Mouse (Mus musculus) cerebellum, adult (tissue): Measurements from ENCODE around the gene Ccdc12.

Source experiments
- ATAC-seq: cut with Nextera tagmentation; 2 replicates; pipeline ENCODE4 v1.9.2; 2017; ENCODE audit warnings: mild to moderate bottlenecking, moderate library complexity, mixed read lengths; ENCODE audit not compliant: insufficient number of reproducible peaks, low FRiP score, low TSS enrichment

The Ccdc12 gene

DNA sequence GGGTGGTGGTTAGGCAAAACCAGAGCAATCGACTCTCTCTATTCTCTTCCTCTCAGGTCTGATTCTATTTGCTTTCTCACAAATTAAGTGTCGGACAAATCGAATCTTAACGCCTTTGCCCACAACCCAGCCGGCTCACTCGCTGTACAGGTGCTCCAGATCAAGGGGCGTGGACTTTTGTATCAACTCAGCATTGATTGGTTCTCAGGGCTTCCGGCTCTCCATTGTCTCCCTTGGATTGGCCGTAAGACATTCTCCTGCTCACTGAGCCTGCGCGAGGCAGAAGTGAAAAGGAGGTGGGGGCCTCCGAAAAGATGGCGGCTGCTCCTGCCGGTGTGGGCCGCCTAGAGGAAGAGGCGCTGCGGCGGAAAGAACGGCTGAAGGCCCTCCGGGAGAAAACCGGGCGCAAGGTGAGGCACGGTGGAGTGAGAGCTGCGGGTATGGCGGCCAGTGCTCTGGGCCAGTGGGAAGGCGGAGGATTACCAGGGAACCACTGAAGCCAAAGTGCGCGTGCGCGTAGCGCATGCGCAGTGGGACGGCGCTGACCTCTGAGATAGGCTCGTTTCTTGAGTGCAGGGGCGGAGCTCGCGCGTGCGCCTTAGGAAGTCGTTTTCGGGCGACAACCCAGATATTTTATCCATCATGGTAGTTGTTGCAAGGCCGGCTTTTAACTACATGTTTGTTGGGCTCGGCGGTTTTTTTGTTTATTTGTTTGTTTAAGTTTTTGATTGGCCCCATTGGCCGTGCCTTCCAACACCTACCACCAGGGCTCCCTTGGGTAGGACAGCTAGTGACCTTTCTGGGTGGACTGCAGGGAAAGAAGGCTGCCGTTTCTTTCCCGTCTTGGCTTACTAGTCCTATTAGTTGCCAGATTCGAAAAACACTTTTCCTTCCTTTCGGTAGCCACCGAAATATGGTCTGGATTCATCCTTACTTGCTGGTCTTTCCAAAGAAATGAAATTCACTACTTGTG, at the start of gene Ccdc12:
Ccdc12 (plus strand) TSS at position 255 of the 973 bp plus-strand sequence.
- ATAC-seq: peak; percentile 91

DNA sequence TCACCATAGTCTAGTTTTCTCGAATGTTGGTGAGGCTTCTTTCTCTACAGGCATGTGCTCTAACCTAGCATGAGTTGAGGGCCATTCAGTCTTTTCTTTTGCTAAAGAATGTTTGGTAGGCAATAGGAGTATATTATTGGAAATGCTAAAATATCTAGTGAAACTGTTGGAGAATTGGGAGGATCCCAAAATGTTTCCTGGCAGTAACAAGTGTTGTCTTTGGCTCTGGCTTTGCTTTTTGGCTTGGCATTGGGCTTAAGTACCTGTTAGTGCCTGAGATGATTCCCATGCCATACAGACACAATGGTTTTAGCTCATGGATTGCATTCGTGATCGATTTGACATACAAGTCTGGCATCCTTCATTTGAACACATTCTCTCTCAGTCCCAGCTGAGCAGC, 44.8 kb upstream of the Ccdc12 start:
- no peak for ATAC-seq

DNA sequence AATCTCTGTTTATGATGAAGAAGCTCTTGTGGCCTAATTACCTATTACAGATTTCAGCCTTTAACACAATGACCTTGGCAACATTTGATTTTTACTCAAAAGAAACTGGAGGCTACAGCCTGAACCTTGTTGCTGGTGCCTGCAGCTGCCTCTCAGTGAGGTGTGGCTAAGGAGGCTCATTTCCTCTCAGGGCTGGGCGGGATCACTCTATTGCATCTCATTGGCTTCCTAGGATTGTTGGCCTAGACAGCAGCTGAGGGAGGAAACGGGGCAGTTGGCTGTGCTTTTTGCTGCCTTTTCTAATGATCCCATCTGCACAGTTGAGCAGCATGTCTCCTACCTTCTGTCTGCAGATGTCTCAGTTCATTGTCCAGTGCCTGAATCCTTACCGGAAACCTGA, 39.2 kb upstream of the Ccdc12 start:
- ATAC-seq: no peak

DNA sequence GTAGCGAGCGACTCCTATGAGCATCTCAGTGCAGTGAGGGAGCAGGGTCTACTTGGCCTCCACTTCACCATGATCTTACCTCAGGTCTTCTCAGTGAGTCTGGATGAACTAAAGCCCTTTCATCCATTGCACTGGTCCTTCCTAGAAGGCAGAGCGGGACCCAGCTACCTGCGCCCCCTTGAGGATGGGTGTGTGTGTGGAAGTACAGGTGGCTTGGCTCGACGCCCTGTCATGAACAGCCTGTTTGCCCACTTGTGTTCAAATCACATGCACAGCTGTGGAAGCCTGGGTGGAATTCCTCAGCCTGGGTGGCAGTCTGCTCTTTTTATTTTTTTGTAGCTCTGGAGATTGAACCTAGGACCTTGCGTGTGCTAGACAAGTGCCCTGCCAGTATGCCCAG, 36.1 kb upstream of the Ccdc12 start:
- ATAC-seq: no peak

DNA sequence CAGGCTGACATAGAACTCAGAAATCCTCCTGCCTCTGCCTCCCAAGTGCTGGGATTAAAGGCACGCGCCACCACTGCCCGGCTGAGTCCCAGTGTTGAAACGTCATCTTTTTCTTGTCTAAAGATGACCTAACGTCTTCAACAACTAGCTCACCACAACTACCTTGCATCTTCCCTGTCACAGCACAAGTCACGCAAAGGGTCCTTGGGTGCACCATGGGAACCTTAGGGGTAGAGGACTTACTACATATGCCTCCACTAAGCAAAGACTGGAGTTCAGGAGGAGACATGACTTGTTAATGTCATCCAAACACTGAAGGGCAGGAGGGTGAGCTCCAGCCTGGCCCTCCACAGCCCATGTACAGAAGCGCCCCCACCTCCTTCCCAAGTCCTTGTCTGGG, 35.6 kb upstream of the Ccdc12 start:
- ATAC-seq: no peak

DNA sequence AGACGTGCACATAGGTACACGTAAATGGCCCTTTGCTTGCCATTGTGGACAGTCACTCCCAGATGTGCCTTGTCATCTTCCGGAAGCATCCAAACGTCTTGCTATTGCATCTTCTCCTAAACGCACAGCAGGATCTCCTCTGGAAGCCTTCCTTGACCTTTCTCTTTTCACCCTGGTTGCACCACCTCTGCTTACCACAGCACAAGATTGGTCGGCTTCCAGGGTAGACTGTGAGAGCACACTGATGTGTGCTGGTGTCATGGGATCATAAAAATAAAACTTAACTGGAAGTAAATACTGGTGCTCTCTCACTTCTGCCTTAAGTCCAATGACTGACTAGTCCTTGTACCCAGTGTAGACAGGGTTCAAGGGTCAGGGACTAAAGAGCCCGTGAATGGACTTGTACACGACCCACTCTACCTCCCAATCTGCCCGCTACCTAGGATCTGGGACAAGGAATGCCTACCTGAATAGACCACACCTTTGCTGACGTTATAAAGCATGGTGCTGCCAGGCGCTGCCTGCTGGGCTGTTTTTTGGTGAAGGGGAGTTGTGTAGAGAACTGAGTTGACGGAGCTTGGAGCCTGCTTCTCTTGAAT, 33.6 kb upstream of the Ccdc12 start:
- ATAC-seq: no peak

DNA sequence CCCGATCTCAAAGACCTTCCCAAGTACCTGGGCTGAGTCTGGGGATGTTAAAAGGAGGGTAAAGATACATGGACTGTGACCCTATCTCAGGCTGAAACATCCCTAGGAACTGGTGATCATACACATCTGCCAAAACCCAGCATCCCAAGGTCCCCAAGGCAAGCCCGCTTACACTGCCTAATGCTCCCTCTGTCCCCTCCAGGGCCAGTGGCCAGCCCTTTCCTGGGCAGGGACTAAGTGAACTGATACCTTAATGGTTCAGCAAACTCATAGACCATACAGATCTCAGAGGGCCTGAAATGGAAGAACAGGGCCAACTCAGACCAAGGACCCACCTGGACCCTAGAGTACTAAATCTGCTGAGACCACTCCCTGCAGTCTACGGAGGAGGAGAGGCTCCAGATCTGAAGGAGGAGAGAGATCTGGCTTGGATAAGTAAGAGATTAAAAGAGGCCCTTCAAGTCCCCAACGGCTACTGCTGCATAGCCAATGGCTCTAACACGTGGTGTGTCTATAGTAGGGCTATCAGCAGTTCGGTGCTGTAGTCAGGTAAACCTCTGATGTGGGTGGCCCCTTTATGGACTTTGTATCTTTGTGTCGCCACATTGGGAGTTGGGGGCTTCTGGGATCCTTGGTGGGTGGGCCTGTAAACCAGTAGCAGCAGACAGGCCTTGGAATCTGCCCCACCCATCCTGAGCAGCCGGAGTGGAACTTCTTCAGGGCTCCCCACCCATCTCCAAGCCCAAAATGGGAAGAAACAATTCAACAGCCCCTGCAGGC, 32.7 kb upstream of the Ccdc12 start:
- no peak for ATAC-seq

DNA sequence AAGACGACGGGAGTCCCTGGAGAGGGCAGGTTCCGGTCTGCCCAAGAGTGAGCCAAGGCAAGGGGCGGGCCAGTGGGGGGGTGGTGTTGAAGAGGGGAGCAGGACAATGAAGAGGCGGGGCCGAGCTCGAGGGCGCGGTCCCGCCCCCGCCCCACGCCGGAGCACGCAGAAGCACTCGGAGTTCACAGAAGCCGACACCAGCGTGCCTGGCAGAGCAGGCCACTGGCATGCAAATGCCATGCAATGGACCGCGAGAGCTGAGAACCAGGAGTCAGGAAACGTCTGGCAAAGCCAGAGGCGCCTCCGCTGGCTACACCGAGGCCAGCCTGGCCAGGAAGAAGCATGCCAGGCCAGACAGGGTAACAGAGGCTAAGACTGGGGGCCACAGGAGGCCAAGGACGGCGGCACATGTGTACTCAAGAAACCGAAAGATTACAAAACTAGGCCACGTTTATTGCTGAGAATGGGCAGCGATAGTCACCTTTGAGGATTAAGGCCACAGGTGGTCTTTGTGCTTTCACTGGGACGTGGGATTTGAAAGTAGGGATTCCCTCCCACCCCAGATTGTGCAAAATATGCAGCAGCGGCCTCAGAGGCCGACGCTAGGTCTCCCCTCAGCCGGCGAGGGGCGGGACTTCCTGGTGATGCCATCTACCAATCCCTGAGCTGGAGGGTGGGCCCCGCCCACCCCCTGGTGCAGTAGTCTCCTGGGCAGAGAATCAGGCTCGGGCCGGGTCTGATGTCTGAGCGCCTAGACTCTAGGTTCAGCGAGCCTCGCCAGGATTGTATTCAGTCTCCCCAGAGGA, 31.7 kb upstream of the Ccdc12 start, which contains the start of gene Nradd:
Nradd (minus strand) TSS at position 92 of the 806 bp plus-strand sequence.
- ATAC-seq: peak; percentile 89

DNA sequence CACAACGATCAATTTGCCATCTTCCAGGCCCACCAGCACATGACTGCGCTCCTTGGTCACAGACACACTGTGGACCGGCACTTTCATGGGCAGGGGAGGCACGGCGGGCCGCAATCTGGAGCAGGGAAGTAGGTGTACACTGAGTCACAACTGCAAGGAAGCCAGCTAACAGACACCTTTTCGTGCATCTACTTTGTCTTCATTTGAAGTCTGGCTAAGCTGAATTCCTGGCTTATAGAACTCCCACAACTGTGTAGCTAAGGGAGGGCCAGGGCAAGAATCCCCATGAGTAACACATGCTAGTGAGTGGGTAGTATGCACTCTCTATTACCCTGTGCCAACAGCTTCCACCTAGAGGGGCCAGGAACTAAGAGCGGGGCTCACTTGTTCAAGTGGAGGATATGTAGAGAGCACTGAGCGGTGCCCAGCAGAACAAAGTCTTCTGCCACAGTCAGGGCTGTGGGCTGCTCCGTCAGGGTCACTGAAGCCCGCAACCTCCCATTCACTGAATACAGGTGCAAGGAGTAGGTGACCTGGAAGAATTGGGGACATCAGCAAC, 30.9 kb upstream of the Ccdc12 start:
- no peak for ATAC-seq

DNA sequence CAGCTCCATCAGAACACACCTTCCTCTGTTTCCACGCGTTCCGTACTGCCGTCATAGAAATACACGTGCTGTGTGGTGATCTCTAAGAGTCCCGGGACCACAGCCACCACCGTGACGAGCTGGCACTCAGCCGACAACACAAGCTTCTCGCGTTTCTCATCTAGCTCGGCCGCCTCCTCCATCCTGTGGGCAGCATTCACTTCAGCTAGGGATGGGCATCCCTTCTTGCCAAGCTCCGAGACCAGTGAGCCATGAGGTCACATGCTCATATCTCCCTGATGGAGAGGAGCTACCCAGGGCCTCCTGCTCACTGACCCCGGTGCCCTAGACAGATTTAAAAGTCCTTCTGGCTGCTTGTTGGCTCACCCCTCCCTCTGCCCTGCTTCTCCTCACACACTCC, 26.1 kb upstream of the Ccdc12 start:
- no peak for ATAC-seq

DNA sequence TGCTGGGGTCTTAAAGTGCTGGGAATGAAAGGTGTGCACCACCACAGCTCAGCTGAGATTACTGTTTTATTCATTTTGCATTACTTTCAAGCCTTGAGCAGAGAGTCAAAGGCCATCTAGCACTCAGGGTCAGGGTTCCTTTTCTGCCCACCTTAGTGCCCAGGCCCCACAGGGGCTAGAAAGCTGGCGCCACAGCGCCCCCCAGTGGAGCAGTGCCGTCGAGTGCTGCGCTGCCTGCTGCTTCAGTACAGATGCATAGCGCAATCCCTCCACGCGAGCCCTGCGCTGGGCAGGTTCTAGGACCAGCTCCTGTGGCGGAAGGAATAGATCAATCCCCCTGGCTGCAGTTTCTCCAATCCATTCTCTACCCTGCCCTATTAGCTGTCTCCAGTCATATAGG, 25.1 kb upstream of the Ccdc12 start:
- ATAC-seq: no peak

DNA sequence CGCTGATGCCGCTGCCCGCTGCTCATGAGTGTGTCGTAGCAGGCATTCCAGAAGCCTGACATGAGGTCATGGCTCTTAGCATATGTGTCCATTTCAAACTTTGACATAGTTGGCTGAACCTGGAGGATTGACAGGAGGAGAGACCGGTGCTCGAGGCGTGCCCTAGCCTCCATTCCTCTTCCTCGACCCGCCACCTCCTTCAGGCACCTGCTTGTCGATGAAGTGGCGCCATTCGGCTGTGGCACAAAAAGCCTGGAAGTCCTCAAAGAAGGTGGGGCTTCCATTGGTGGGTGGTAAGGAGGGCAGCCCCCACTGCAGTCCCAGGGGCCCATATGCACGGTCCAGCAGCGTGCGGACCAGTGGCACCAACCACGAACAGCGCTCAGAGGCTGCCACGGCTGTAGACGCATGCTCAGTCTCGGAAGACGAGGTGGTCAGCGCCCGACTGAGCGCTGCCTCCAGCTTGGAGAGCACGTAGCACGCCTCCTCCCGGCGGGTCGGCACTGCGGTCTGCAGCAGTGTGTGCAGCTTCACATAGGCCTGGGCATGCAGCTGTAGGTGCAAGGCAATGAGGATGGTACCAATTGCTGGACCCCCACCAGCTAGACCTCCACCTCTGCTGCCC, 24.5 kb upstream of the Ccdc12 start:
- no peak for ATAC-seq

DNA sequence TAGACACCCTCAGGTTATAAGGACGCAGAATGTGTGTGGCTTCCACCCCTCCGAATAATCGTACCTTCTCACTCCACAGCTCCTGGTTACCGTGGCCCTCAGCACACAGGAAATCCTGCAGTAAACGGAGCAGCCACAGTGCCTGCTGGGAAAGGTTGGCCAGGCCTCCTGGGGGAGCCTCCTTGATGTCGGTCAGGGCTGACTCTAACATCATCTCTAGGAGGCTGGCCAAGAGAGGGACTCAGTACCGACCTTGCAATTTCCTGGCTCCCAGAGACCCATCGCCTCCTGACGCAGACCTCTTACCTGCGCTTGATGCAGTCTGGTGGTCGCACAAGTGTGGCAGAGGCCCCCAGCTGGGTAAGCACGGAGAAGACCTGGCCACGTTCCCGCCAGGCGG, 23.6 kb upstream of the Ccdc12 start:
- no peak for ATAC-seq

DNA sequence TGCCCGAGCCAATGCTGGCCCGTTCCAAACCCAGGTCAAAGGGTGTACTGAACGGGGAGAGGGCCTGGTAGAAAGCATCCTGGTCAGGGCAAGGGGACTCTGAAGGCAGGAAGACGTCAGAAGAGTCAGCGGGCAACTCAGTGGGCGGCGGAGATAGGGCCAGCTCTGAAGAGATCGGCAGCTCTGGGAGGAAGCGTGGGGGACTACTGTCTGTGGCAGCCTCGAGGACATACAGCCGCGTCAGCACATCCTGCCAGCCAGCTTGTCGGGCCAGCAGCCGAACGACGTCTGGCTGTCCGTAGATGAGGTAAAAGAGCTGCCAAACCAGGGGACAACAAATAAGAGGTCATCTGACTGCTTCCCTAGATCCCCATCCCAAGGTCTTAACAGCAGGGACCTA, 22.4 kb upstream of the Ccdc12 start:
- ATAC-seq: no peak

DNA sequence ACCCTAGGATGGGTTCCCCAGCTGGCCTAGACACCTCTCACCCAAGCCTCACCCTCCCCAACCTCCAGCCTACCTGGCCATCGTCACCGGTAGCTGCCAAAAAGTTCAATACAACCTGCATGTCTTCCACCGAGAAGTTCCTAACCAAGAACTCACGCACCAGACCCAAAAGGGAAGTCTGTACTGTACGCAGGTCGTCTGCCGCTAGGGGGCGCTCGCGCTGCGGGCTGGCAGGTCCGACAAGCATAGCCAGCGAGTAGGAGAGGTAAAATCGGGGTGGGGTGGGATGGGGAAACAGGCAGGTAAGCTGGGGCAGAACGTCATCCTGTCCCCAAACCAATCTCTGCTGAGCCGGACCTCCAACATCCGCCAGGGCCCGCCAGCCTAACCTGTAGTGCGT, 21.1 kb upstream of the Ccdc12 start:
- ATAC-seq: peak; percentile 23; the same call in 1 of the 2 replicates

DNA sequence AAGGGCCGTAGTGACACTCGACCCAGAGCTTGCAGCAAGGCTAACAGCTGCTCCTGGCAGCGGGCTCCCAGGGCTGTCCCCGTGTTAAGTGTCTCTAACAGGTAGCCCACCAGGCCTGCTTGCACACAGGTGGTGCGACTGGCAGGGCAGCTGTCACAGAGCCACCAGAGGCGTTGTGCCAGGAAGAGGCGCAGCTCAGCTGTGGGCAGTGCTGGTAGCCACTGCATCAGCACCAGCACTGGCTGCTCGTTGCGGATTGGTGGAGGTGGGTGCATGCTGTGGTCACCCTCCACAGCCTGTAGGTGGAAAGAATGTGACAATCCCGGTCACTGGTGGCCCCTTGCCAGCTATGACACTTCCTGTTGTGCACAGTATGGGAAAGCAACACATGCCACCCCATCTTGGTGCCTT, 17.7 kb upstream of the Ccdc12 start:
- peak; percentile 34; the same call in 1 of the 2 replicates for ATAC-seq

DNA sequence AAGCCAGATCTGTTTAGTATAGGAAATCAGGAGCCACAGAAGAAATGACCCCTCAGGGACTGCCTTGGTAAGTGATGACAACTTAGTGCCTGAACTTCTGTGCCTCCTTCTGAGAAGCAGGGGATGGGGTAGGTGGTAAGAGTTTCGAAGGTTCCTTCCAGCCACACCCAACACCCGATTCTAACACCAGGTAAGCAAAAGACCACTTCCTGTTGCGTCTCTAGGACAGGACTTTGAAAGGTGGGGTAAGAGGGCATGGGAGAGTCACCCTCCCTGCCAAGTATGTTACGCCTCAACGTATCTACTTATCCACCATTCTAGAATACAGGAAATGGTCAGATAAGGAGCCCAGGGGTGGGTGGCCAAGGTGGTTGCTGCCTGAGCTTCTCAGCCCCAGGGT, 15.3 kb upstream of the Ccdc12 start:
- ATAC-seq: no peak

DNA sequence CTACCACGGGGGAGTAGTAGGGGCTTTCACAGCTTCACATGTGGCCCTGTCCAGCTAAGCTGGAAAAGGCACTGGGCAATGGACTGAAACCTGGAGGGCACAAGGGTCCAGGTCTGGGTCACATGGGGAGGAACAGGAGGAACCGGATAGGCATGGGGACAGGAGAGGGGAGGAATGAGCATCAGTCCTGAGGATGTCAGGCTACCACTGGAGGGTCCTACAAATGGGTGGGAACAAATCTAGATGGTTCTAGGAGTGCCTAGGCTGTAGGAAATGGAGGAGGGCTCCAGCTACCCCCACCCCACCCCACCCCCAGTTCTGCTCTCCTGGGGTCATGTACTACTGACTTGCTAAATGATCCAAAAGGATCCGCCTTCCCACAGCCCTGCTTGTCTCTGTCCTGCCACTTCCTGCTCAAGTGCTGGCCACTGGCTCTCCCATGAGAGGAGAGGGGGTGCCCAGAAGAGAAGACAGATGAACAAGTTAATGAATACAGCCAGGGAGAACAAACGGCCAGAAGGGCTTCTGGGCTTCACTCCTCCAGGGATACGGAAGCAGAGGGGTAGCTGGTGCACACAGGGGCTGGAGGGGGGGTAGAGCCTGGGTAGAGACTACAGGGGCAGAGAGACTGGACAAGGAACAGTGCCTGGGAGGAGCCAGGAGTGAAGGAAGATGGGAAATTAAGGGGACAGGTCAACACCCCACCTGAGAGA, 13.3 kb upstream of the Ccdc12 start:
- no peak for ATAC-seq

DNA sequence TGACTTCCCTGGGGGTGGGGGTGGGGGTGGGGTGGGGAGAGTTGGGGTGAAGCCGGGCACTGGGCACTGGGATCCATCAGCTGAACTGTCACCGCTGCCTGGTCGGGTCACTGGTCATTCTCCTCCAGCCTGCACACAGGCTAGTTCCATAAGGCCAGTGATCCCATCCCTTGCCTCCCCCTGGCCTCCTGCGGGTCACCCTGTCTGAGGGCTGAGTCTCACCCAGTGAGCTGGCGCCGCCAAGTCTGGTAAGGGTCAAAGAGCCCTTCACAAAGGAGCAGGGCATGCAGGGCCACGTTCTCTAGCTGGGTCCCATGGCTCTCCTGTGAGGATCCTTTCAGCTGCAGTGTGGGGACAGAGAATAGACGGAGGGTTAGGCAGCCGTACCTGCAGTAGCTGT, 12.5 kb upstream of the Ccdc12 start:
- ATAC-seq: no peak
